Mouse (Mus musculus): ENCODE measurements around the gene Cfh. TPM values are rescaled to one million over a fixed set of nuclear protein-coding genes. Genes with fewer than 3 reads are reported as not detected.
"Not testable (repeated sequence)": the region's sequence is repeated elsewhere in the genome, so short reads cannot be mapped to it uniquely, and the experiment has no call there.

The Cfh gene
- polyA plus RNA-seq (2014; fragmentation: Nextera tagmentation; extraction: Ambion mirVana), result 3.7 and 4.2 TPM in 2 replicates

DNA sequence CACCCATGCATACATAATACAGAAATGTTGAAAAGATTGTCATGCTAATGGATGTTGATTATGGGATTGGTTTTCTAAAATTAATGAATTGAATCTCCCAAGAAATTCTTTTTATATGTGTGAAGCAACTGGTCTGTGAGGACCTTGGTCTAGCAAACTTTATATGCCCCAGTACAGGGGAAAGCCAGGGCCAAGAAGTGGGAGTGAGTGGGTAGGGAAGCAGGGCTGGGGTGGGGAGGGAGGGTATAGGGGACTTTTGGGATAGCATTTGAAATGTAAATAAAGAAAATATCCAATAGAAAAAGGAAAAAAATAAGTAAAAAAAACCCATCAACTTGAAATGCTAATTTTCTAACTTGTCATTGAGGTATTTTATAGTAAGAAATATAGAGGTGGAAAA lies at the start of gene Cfh:
Gene Cfh (minus strand): TSS at position 101 of the 400 bp plus-strand sequence.
- H3K9me3 ChIP-seq (ENCODE audit: control insufficient read depth, low read length); H3K4me3 ChIP-seq (ENCODE audit: low read depth, low read length); DNase-seq (ENCODE audit: low spot score); H3K27ac ChIP-seq (ENCODE audit: low read depth, low read length); H3K4me2 ChIP-seq (replicated peaks; ENCODE audit: low read depth, low read length); H3K36me3 ChIP-seq (ENCODE audit: control insufficient read depth, insufficient read depth, low read length); H3K27me3 ChIP-seq (ENCODE audit: control insufficient read depth, insufficient read depth, low read length); H3K9ac ChIP-seq (ENCODE audit: low read depth, low read length); ATAC-seq (ENCODE audit: low FRiP score); H3K4me1 ChIP-seq (replicated peaks; ENCODE audit: control insufficient read depth, insufficient read depth, low read length): not testable (repeated sequence)

GRCm38 (mm10) chr1:140226673-140227072 lies 43.1 kb upstream of the Cfh start:
- H3K27ac ChIP-seq (ENCODE audit: low read depth, low read length), result no peak overlapping the region
- H3K9me3 ChIP-seq (ENCODE audit: control insufficient read depth, low read length), result no peaks in the 10 kb centered on the region
- ATAC-seq (ENCODE audit: low FRiP score), result no peak
- H3K9ac ChIP-seq (ENCODE audit: low read depth, low read length), result no peak overlapping the region
- no peaks in the 10 kb centered on the region for H3K36me3 ChIP-seq (ENCODE audit: control insufficient read depth, insufficient read depth, low read length)
- H3K27me3 ChIP-seq (ENCODE audit: control insufficient read depth, insufficient read depth, low read length), result no peaks in the 10 kb centered on the region
- H3K4me2 ChIP-seq (replicated peaks; ENCODE audit: low read depth, low read length), result no peak overlapping the region
- no peak overlapping the region for H3K4me3 ChIP-seq (ENCODE audit: low read depth, low read length)
- 85% methylated on average over 8 of the region's 8 CpGs for WGBS
- DNase-seq (ENCODE audit: low spot score), result no peak
- H3K4me1 ChIP-seq (replicated peaks; ENCODE audit: control insufficient read depth, insufficient read depth, low read length), result no peaks in the 10 kb centered on the region

GRCm38 (mm10) chr1:140225221-140225620 lies 41.7 kb upstream of the Cfh start:
- ATAC-seq (ENCODE audit: low FRiP score), result peak; percentile 23; the same call in 1 of the 2 replicates
- Histone ChIP-seq H3K36me3 (ENCODE audit: control insufficient read depth, insufficient read depth, low read length) (no peaks in the 10 kb centered on the region), H3K9me3 (ENCODE audit: control insufficient read depth, low read length) (no peaks in the 10 kb centered on the region), H3K27me3 (ENCODE audit: control insufficient read depth, insufficient read depth, low read length) (no peaks in the 10 kb centered on the region), H3K4me2 (replicated peaks; ENCODE audit: low read depth, low read length) (no peak overlapping the region), H3K4me3 (ENCODE audit: low read depth, low read length) (no peak overlapping the region), H3K27ac (ENCODE audit: low read depth, low read length) (no peak overlapping the region), H3K9ac (ENCODE audit: low read depth, low read length) (no peak overlapping the region), H3K4me1 (replicated peaks; ENCODE audit: control insufficient read depth, insufficient read depth, low read length) (no peaks in the 10 kb centered on the region)
- WGBS, result 44% methylated on average over 3 of the region's 3 CpGs
- DNase-seq (ENCODE audit: low spot score), result no peak

GRCm38 (mm10) chr1:140205329-140205728 lies 21.8 kb upstream of the Cfh start:
- no peak for ATAC-seq (ENCODE audit: low FRiP score)
- no peaks in the 10 kb centered on the region for H3K4me1 ChIP-seq (replicated peaks; ENCODE audit: control insufficient read depth, insufficient read depth, low read length)
- H3K36me3 ChIP-seq (ENCODE audit: control insufficient read depth, insufficient read depth, low read length), result no peaks in the 10 kb centered on the region
- H3K4me3 ChIP-seq (ENCODE audit: low read depth, low read length), result no peak overlapping the region
- H3K9me3 ChIP-seq (ENCODE audit: control insufficient read depth, low read length), result no peaks in the 10 kb centered on the region
- H3K9ac ChIP-seq (ENCODE audit: low read depth, low read length), result no peak overlapping the region
- no peaks in the 10 kb centered on the region for H3K27me3 ChIP-seq (ENCODE audit: control insufficient read depth, insufficient read depth, low read length)
- H3K27ac ChIP-seq (ENCODE audit: low read depth, low read length), result no peak overlapping the region
- no peak overlapping the region for H3K4me2 ChIP-seq (replicated peaks; ENCODE audit: low read depth, low read length)
- 84% methylated on average over 2 of the region's 2 CpGs for whole genome bisulfite sequencing
- no peak for DNase-seq (ENCODE audit: low spot score)

GRCm38 (mm10) chr1:140188500-140188899 lies 4.9 kb upstream of the Cfh start:
- H3K9me3 ChIP-seq (ENCODE audit: control insufficient read depth, low read length); H3K9ac ChIP-seq (ENCODE audit: low read depth, low read length); H3K27me3 ChIP-seq (ENCODE audit: control insufficient read depth, insufficient read depth, low read length); H3K4me3 ChIP-seq (ENCODE audit: low read depth, low read length); H3K4me1 ChIP-seq (replicated peaks; ENCODE audit: control insufficient read depth, insufficient read depth, low read length); H3K4me2 ChIP-seq (replicated peaks; ENCODE audit: low read depth, low read length); H3K27ac ChIP-seq (ENCODE audit: low read depth, low read length); H3K36me3 ChIP-seq (ENCODE audit: control insufficient read depth, insufficient read depth, low read length); DNase-seq (ENCODE audit: low spot score); ATAC-seq (ENCODE audit: low FRiP score): not testable (repeated sequence)
- WGBS, result 84% methylated on average over 2 of the region's 2 CpGs

- Histone ChIP-seq H3K4me2 (replicated peaks; ENCODE audit: low read depth, low read length) (no peak overlapping the region), H3K27ac (ENCODE audit: low read depth, low read length) (no peak overlapping the region), H3K4me3 (ENCODE audit: low read depth, low read length) (no peak overlapping the region), H3K4me1 (replicated peaks; ENCODE audit: control insufficient read depth, insufficient read depth, low read length) (no peaks in the 10 kb centered on the region), H3K9me3 (ENCODE audit: control insufficient read depth, low read length) (no peaks in the 10 kb centered on the region), H3K36me3 (ENCODE audit: control insufficient read depth, insufficient read depth, low read length) (no peaks in the 10 kb centered on the region), H3K9ac (ENCODE audit: low read depth, low read length) (no peak overlapping the region), H3K27me3 (ENCODE audit: control insufficient read depth, insufficient read depth, low read length) (no peaks in the 10 kb centered on the region)
- 70% methylated on average over 2 of the region's 2 CpGs for WGBS
- no peak for DNase-seq (ENCODE audit: low spot score)
- ATAC-seq (ENCODE audit: low FRiP score), result no peak
These were observed 356 bp downstream of the Cfh start for GRCm38 (mm10) chr1:140183208-140183607.

DNA sequence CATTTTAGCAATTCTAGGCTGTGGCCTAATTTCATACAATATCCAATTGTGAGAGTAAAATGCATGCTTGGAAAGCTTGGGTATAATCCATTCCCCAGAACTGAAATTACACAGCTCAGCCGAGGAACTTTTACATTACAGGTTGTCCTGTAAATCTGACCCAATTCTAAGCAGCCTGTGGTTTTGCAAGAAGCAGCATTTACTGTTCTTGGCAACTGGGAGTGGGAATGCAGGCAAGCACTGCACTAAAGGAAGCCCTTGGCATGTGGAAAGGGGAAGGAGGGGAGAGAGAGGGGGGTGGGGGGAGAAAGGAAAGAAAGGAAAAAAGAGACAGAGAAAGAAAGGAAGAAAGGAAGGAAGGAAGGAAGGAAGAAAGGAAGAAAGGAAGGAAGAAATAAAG lies 3.4 kb downstream of the Cfh start:
- no peak for ATAC-seq (ENCODE audit: low FRiP score)

DNA sequence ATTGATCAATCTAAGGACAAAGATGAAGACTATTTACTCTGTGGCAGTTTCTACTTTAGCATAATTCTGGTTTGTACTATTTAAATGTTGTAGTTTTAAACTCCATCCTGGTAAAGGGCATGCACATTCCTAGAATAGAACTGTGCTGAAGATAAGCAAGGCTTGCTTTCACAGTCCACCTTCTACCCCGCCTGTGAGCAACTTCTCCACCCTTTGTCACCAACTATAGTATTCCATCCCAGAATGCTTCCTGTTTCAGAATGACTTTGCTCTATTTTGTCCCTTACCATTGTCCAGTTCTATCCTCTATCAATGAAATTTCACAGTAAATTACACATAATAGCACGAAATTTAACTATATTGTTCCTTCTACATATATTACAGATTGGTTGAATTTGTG lies 8.1 kb downstream of the Cfh start:
- Histone ChIP-seq H3K27ac (ENCODE audit: low read depth, low read length) (no peak overlapping the region), H3K36me3 (ENCODE audit: control insufficient read depth, insufficient read depth, low read length) (no peaks in the 10 kb centered on the region), H3K27me3 (ENCODE audit: control insufficient read depth, insufficient read depth, low read length) (no peaks in the 10 kb centered on the region), H3K9ac (ENCODE audit: low read depth, low read length) (no peak overlapping the region), H3K4me3 (ENCODE audit: low read depth, low read length) (no peak overlapping the region), H3K4me2 (replicated peaks; ENCODE audit: low read depth, low read length) (no peak overlapping the region), H3K4me1 (replicated peaks; ENCODE audit: control insufficient read depth, insufficient read depth, low read length) (no peaks in the 10 kb centered on the region), H3K9me3 (ENCODE audit: control insufficient read depth, low read length) (no peaks in the 10 kb centered on the region)
- 66% methylated on average over 2 of the region's 2 CpGs for WGBS
- ATAC-seq (ENCODE audit: low FRiP score) (no peak), DNase-seq (ENCODE audit: low spot score) (no peak)

More for the DNA sequence above, 3.4 kb downstream of the Cfh start:
- H3K27me3 ChIP-seq (ENCODE audit: control insufficient read depth, insufficient read depth, low read length), result no peaks in the 10 kb centered on the region
- no peak overlapping the region for H3K27ac ChIP-seq (ENCODE audit: low read depth, low read length)
- WGBS, result 90% methylated on average over 1 of the region's 1 CpGs
- H3K9me3 ChIP-seq (ENCODE audit: control insufficient read depth, low read length), result no peaks in the 10 kb centered on the region
- H3K36me3 ChIP-seq (ENCODE audit: control insufficient read depth, insufficient read depth, low read length), result no peaks in the 10 kb centered on the region
- no peak overlapping the region for H3K4me3 ChIP-seq (ENCODE audit: low read depth, low read length)
- H3K4me2 ChIP-seq (replicated peaks; ENCODE audit: low read depth, low read length), result no peak overlapping the region
- no peak for DNase-seq (ENCODE audit: low spot score)
- no peak overlapping the region for H3K9ac ChIP-seq (ENCODE audit: low read depth, low read length)
- no peaks in the 10 kb centered on the region for H3K4me1 ChIP-seq (replicated peaks; ENCODE audit: control insufficient read depth, insufficient read depth, low read length)

- no peak overlapping the region for H3K9ac ChIP-seq (ENCODE audit: low read depth, low read length)
- H3K4me3 ChIP-seq (ENCODE audit: low read depth, low read length), result no peak overlapping the region
- H3K4me2 ChIP-seq (replicated peaks; ENCODE audit: low read depth, low read length), result no peak overlapping the region
- H3K27ac ChIP-seq (ENCODE audit: low read depth, low read length), result no peak overlapping the region
- H3K36me3 ChIP-seq (ENCODE audit: control insufficient read depth, insufficient read depth, low read length), result no peaks in the 10 kb centered on the region
- WGBS, result 52% methylated on average over 4 of the region's 4 CpGs
- H3K9me3 ChIP-seq (ENCODE audit: control insufficient read depth, low read length), result no peaks in the 10 kb centered on the region
- no peaks in the 10 kb centered on the region for H3K27me3 ChIP-seq (ENCODE audit: control insufficient read depth, insufficient read depth, low read length)
- no peaks in the 10 kb centered on the region for H3K4me1 ChIP-seq (replicated peaks; ENCODE audit: control insufficient read depth, insufficient read depth, low read length)
- DNase-seq (ENCODE audit: low spot score) (peak; percentile 32), ATAC-seq (ENCODE audit: low FRiP score) (no peak)
These were observed 11.9 kb downstream of the Cfh start for GRCm38 (mm10) chr1:140171581-140172154.
